Mouse (Mus musculus): Measurements from ENCODE around the gene Rpl21.

GRCm38 (mm10) chr5:146832769-146833448 is at the start of gene Rpl21:
- TF ChIP-seq CTCF (IDR thresholded peaks at IDR 0.05; ENCODE audit: extremely low read depth, insufficient read length, insufficient replicate concordance, low read depth, low read length): no peak
- TF ChIP-seq POLR2A (IDR thresholded peaks at IDR 0.05; ENCODE audit: low read depth, low read length): peak; percentile 90

All from small intestine, adult 2 months (tissue).